Mouse (Mus musculus) stomach, postnatal 0 days (tissue): ENCODE measurements at regions not wholly inside any gene's neighbourhood (a gene's known extent, or its start where the extent isn't known, plus 50 kb on each side); places are given as distances from the start of the nearest gene placed in this dataset.

Source experiments
- ATAC-seq: fragments of 200-750 bp; cut with Nextera tagmentation; 2 replicates; pipeline ENCODE4 v1.8.0; 2017; ENCODE audit not compliant: low FRiP score, low TSS enrichment
- DNase-seq: peaks from one replicate; pipeline ENCODE4 v3.0.0-alpha.2; 2016; ENCODE audit warnings: low spot score
- H3K27ac ChIP-seq: fragments of 300-500 bp; sonication (generic); replicated peaks from 2 replicates; pipeline ENCODE4 v1.5.1; 2014; ENCODE audit warnings: mild to moderate bottlenecking, control low read depth
- H3K27me3 ChIP-seq: fragments of 300-500 bp; sonication (generic); 2 replicates; pipeline ENCODE4 v1.6.1; 2014; ENCODE audit warnings: low read length; ENCODE audit not compliant: control insufficient read depth, insufficient read depth
- H3K36me3 ChIP-seq: fragments of 300-500 bp; sonication (generic); 2 replicates; pipeline ENCODE4 v1.6.1; 2014; ENCODE audit warnings: low read length, mixed read lengths; ENCODE audit not compliant: control insufficient read depth, insufficient read depth
- H3K4me1 ChIP-seq: fragments of 300-500 bp; sonication (generic); replicated peaks from 2 replicates; pipeline ENCODE4 v1.6.1; 2014; ENCODE audit warnings: antibody characterized with exemption; ENCODE audit not compliant: control insufficient read depth, insufficient read depth
- H3K4me2 ChIP-seq: fragments of 300-500 bp; sonication (generic); replicated peaks from 2 replicates; pipeline ENCODE4 v1.6.1; 2014; ENCODE audit warnings: low read depth, mild to moderate bottlenecking, control low read depth, moderate library complexity
- H3K4me3 ChIP-seq: fragments of 300-500 bp; sonication (generic); 2 replicates; pipeline ENCODE4 v1.5.1; 2014; ENCODE audit warnings: low read depth, low read length, control low read depth
- H3K9ac ChIP-seq: fragments of 300-500 bp; sonication (generic); 2 replicates; pipeline ENCODE4 v1.6.1; 2014; ENCODE audit warnings: mild to moderate bottlenecking, low read length, control low read depth, mixed read lengths
- H3K9me3 ChIP-seq: fragments of 300-500 bp; sonication (generic); 2 replicates; pipeline ENCODE4 v1.6.1; 2016; ENCODE audit warnings: low read length; ENCODE audit not compliant: control insufficient read depth
- CTCF ChIP-seq: IDR thresholded peaks from 2 replicates; pipeline ENCODE4 v1.5.1; 2016; ENCODE audit warnings: antibody characterized with exemption, low read depth, mild to moderate bottlenecking, moderate library complexity
- EP300 ChIP-seq: optimal IDR thresholded peaks from 2 replicates; pipeline ENCODE3; 2016; ENCODE audit warnings: antibody characterized with exemption
- WGBS: fragments of 180-500 bp; shearing (Covaris S2); extraction: QIAGEN DNeasy Blood & Tissue Kit; methylation state at CpG from one replicate; pipeline ENCODE4 v1.1.7; 2014; 5-methylcytosine and 5-hydroxymethylcytosine counted together

DNA sequence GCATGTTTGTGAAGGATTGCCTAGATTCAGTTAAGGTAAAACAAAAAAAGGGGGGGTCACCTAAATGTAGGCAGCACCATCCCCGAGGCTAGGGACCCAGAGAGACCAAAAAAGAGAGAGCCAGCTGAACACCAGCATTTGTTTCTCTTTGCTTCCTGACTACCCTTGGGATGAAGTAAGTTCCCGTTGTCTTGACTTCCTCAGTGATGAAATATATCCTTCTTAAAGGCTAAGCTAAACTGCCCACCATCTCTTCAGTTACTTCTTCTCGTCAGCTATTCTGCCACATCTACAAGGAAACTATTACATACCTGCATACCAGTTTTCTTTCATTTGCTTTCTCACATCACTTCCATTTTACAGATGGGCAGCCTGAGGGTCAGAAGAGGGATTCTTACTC is 277.4 kb downstream of the Fam49a start:
- no peaks in the 10 kb centered on the region for H3K36me3 ChIP-seq
- H3K9me3 ChIP-seq, result no peaks in the 10 kb centered on the region
- 0 out of 2 replicates have a peak, but pooled peaks cover 5% of the 10 kb centered on the region for H3K4me1 ChIP-seq
- ATAC-seq, result no peak
- no peak overlapping the region for H3K4me3 ChIP-seq
- TF ChIP-seq CTCF, result no peak
- H3K9ac ChIP-seq, result no peak overlapping the region
- no peaks in the 10 kb centered on the region for H3K27me3 ChIP-seq
- H3K4me2 ChIP-seq, result no peak overlapping the region
- no peak overlapping the region for H3K27ac ChIP-seq
- WGBS, result 81% methylated on average over 3 of the region's 3 CpGs
- no peak for DNase-seq

GRCm38 (mm10) chr12:12534779-12535178 is 272.8 kb downstream of the Fam49a start:
- no peak for TF ChIP-seq CTCF
- TF ChIP-seq EP300, result no peak
- H3K4me1 ChIP-seq, result no peaks in the 10 kb centered on the region
- no peaks in the 10 kb centered on the region for H3K9me3 ChIP-seq
- ATAC-seq (no peak), DNase-seq (no peak)
- no peak overlapping the region for H3K27ac ChIP-seq
- no peak overlapping the region for H3K9ac ChIP-seq
- WGBS, result 32% methylated on average over 2 of the region's 2 CpGs
- H3K4me3 ChIP-seq, result no peak overlapping the region
- H3K27me3 ChIP-seq, result no peaks in the 10 kb centered on the region
- H3K4me2 ChIP-seq, result no peak overlapping the region
- H3K36me3 ChIP-seq, result no peaks in the 10 kb centered on the region

GRCm38 (mm10) chr12:12530796-12531195 is 268.9 kb downstream of the Fam49a start:
- Histone ChIP-seq H3K4me3 (no peak overlapping the region), H3K36me3 (no peaks in the 10 kb centered on the region), H3K9ac (no peak overlapping the region), H3K27me3 (no peaks in the 10 kb centered on the region), H3K4me2 (no peak overlapping the region), H3K9me3 (no peaks in the 10 kb centered on the region), H3K4me1 (no peaks in the 10 kb centered on the region), H3K27ac (no peak overlapping the region)
- ATAC-seq, result peak; percentile 72
- TF ChIP-seq EP300 (no peak), CTCF (no peak)
- 43% methylated on average over 6 of the region's 6 CpGs for WGBS
- peak; percentile 39 for DNase-seq

- DNase-seq (no peak), ATAC-seq (no peak)
- H3K9ac ChIP-seq, result no peak overlapping the region
- no peak overlapping the region for H3K4me3 ChIP-seq
- 90% methylated on average over 5 of the region's 5 CpGs for WGBS
- no peak overlapping the region for H3K27ac ChIP-seq
- no peaks in the 10 kb centered on the region for H3K36me3 ChIP-seq
- H3K4me1 ChIP-seq, result no peaks in the 10 kb centered on the region
- TF ChIP-seq CTCF, result no peak
- no peak for TF ChIP-seq EP300
- H3K27me3 ChIP-seq, result no peaks in the 10 kb centered on the region
- no peaks in the 10 kb centered on the region for H3K9me3 ChIP-seq
- no peak overlapping the region for H3K4me2 ChIP-seq
Observed at GRCm38 (mm10) chr12:12529541-12529940, 267.6 kb downstream of the Fam49a start.

GRCm38 (mm10) chr12:12528478-12528981 is 266.6 kb downstream of the Fam49a start:
- no peak for ATAC-seq
- no peak overlapping the region for H3K27ac ChIP-seq
- TF ChIP-seq EP300 (no peak), CTCF (no peak)
- no peak overlapping the region for H3K4me2 ChIP-seq
- H3K9me3 ChIP-seq, result no peaks in the 10 kb centered on the region
- DNase-seq, result no peak
- 69% methylated on average over 3 of the region's 3 CpGs for WGBS
- no peaks in the 10 kb centered on the region for H3K4me1 ChIP-seq
- no peak overlapping the region for H3K4me3 ChIP-seq
- no peaks in the 10 kb centered on the region for H3K36me3 ChIP-seq
- H3K9ac ChIP-seq, result no peak overlapping the region
- no peaks in the 10 kb centered on the region for H3K27me3 ChIP-seq

DNA sequence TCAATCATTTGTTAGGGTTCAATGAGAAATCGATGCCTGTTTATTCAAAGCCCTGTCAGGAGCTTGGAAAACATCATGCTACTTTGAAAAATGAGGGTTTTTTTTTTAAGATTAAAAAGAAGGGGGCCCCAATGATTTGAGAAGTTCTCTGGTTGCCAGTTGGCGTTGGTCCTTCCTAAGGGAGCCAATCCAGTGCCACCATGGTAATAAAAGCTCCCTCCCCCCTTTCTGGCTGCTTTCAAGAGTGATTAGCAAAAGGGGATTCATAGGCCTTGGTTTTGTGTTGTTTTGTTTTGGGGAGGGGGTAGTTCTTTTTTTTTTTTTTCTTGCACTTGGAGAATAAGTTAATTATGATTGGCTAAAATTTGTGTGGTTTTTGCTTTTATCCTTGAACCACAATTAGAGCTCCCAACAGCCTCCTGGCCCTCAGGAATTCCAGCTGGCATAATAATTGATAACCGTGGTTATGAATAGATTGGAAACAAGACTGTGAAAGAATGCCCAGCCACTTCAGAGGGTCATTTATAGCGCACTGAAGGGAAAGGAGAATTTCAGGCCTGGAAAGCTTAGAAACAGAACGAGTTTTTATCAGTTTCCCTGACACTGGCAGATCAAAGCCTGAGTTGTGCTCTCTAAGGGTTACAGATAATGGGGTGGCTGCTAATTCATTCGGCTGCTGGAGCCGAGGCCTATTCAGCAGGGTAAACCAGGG is 266.0 kb downstream of the Fam49a start:
- Histone ChIP-seq H3K4me3 (no peak overlapping the region), H3K36me3 (no peaks in the 10 kb centered on the region), H3K27ac (no peak overlapping the region), H3K9ac (no peak overlapping the region), H3K4me1 (no peaks in the 10 kb centered on the region), H3K27me3 (no peaks in the 10 kb centered on the region), H3K4me2 (no peak overlapping the region), H3K9me3 (no peaks in the 10 kb centered on the region)
- WGBS, result 36% methylated on average over 7 of the region's 7 CpGs
- DNase-seq, result no peak
- ATAC-seq, result no peak
- no peak for TF ChIP-seq CTCF
- no peak for TF ChIP-seq EP300
